Mouse (Mus musculus) hindbrain, embryonic 10.5 days (tissue): Measurements from ENCODE around the gene Eif4e3. TPM values are rescaled to one million over a fixed set of nuclear protein-coding genes. Genes with fewer than 3 reads are reported as not detected.

Experiments
- DNase-seq: peaks from one replicate; pipeline ENCODE4 v3.0.0-alpha.2; 2017; ENCODE audit warnings: low spot score
- H3K27ac ChIP-seq: fragments of 300-500 bp; sonication (generic); 2 replicates; pipeline ENCODE4 v1.5.1; 2016; ENCODE audit warnings: mild to moderate bottlenecking, moderate library complexity
- H3K27me3 ChIP-seq: fragments of 300-500 bp; sonication (generic); 2 replicates; pipeline ENCODE4 v1.6.1; 2016; ENCODE audit warnings: mild to moderate bottlenecking; ENCODE audit not compliant: poor library complexity, insufficient read depth, severe bottlenecking
- H3K36me3 ChIP-seq: fragments of 300-500 bp; sonication (generic); 2 replicates; pipeline ENCODE4 v1.6.1; 2016; ENCODE audit warnings: mild to moderate bottlenecking, moderate library complexity
- H3K4me1 ChIP-seq: fragments of 300-500 bp; sonication (generic); replicated peaks from 2 replicates; pipeline ENCODE4 v1.6.1; 2016; ENCODE audit warnings: mild to moderate bottlenecking
- H3K4me3 ChIP-seq: fragments of 300-500 bp; sonication (generic); 2 replicates; pipeline ENCODE4 v1.5.1; 2016; ENCODE audit warnings: mild to moderate bottlenecking, moderate library complexity
- H3K9me3 ChIP-seq: fragments of 300-500 bp; sonication (generic); 2 replicates; pipeline ENCODE4 v1.6.1; 2016; ENCODE audit warnings: mild to moderate bottlenecking, moderate library complexity
- WGBS: fragments of 180-500 bp; shearing (Covaris S2); methylation state at CpG from one replicate; pipeline ENCODE4 v1.1.7; 2016; 5-methylcytosine and 5-hydroxymethylcytosine counted together
- polyA plus RNA-seq: library from polyadenylated mRNA; unstranded; fragments of >200 nt; fragmentation: Nextera tagmentation; extraction: Ambion mirVana; gene quantifications from 2 replicates; pipeline ENCODE4 v1.2.1, GENCODE M21; 2016

Gene Eif4e3
- polyA plus RNA-seq, 1 experiment from 2014 or later: 12.0 TPM

GRCm38 (mm10) chr6:99655488-99655887, 11.1 kb downstream of the Eif4e3 start:
- Histone ChIP-seq H3K4me1 (peaks cover 24% of the 10 kb centered on the region), H3K36me3 (no peaks in the 10 kb centered on the region), H3K27me3 (no peaks in the 10 kb centered on the region; the same call in 1 of the 2 replicates), H3K9me3 (no peaks in the 10 kb centered on the region), H3K27ac (no peak overlapping the region), H3K4me3 (no peak overlapping the region)
- WGBS: 66% methylated on average over 7 of the region's 7 CpGs
- no peak for DNase-seq

GRCm38 (mm10) chr6:99654343-99654742, 12.2 kb downstream of the Eif4e3 start:
- H3K27me3 ChIP-seq: no peaks in the 10 kb centered on the region; the same call in 1 of the 2 replicates
- H3K9me3 ChIP-seq: no peaks in the 10 kb centered on the region
- WGBS: 61% methylated on average over 5 of the region's 5 CpGs
- H3K27ac ChIP-seq: no peak overlapping the region
- no peak for DNase-seq
- H3K36me3 ChIP-seq: no peaks in the 10 kb centered on the region
- peaks cover 24% of the 10 kb centered on the region for H3K4me1 ChIP-seq
- no peak overlapping the region for H3K4me3 ChIP-seq

- Histone ChIP-seq H3K36me3 (no peaks in the 10 kb centered on the region), H3K4me1 (peaks cover 24% of the 10 kb centered on the region), H3K9me3 (no peaks in the 10 kb centered on the region), H3K27ac (no peak overlapping the region), H3K4me3 (no peak overlapping the region), H3K27me3 (no peaks in the 10 kb centered on the region; the same call in 1 of the 2 replicates)
- no peak for DNase-seq
- 83% methylated on average over 2 of the region's 2 CpGs for WGBS
These were observed 14.2 kb downstream of the Eif4e3 start for GRCm38 (mm10) chr6:99652341-99652740.

GRCm38 (mm10) chr6:99649307-99649706, 17.3 kb downstream of the Eif4e3 start:
- H3K27me3 ChIP-seq: no peaks in the 10 kb centered on the region; the same call in 1 of the 2 replicates
- no peaks in the 10 kb centered on the region; the same call in 1 of the 2 replicates for H3K9me3 ChIP-seq
- H3K4me3 ChIP-seq: no peak overlapping the region
- H3K4me1 ChIP-seq: peaks cover 13% of the 10 kb centered on the region
- no peak for DNase-seq
- no peak overlapping the region for H3K27ac ChIP-seq
- peaks cover 13% of the 10 kb centered on the region for H3K36me3 ChIP-seq
- 63% methylated on average over 2 of the region's 2 CpGs for WGBS

- Histone ChIP-seq H3K9me3 (no peaks in the 10 kb centered on the region; the same call in 1 of the 2 replicates), H3K27ac (no peak overlapping the region), H3K4me3 (no peak overlapping the region), H3K4me1 (peaks cover 5% of the 10 kb centered on the region; the same call in 1 of the 2 replicates), H3K36me3 (peaks cover 13% of the 10 kb centered on the region), H3K27me3 (no peaks in the 10 kb centered on the region; the same call in 1 of the 2 replicates)
- WGBS: 70% methylated on average over 10 of the region's 10 CpGs
- DNase-seq: no peak
These were observed 20.2 kb downstream of the Eif4e3 start for GRCm38 (mm10) chr6:99646344-99646743.

GRCm38 (mm10) chr6:99644876-99645275, 21.7 kb downstream of the Eif4e3 start:
- H3K27ac ChIP-seq: no peak overlapping the region
- no peak overlapping the region for H3K4me3 ChIP-seq
- H3K9me3 ChIP-seq: no peaks in the 10 kb centered on the region; the same call in 1 of the 2 replicates
- H3K4me1 ChIP-seq: peaks cover 5% of the 10 kb centered on the region; the same call in 1 of the 2 replicates
- H3K36me3 ChIP-seq: peaks cover 17% of the 10 kb centered on the region
- no peaks in the 10 kb centered on the region for H3K27me3 ChIP-seq
- WGBS: 91% methylated on average over 5 of the region's 5 CpGs
- no peak for DNase-seq

GRCm38 (mm10) chr6:99644386-99644785, 22.2 kb downstream of the Eif4e3 start:
- WGBS: 85% methylated on average over 5 of the region's 5 CpGs
- Histone ChIP-seq H3K27ac (no peak overlapping the region), H3K36me3 (peaks cover 21% of the 10 kb centered on the region), H3K4me1 (peaks cover 5% of the 10 kb centered on the region; the same call in 1 of the 2 replicates), H3K4me3 (no peak overlapping the region), H3K27me3 (no peaks in the 10 kb centered on the region), H3K9me3 (no peaks in the 10 kb centered on the region; the same call in 1 of the 2 replicates)
- DNase-seq: no peak

- 74% methylated on average over 10 of the region's 10 CpGs for WGBS
- DNase-seq: no peak
- Histone ChIP-seq H3K9me3 (no peaks in the 10 kb centered on the region; the same call in 1 of the 2 replicates), H3K36me3 (peaks cover 28% of the 10 kb centered on the region), H3K4me1 (peaks cover 5% of the 10 kb centered on the region; the same call in 1 of the 2 replicates), H3K27ac (no peak overlapping the region), H3K27me3 (no peaks in the 10 kb centered on the region), H3K4me3 (no peak overlapping the region)
These were observed 23.0 kb downstream of the Eif4e3 start for GRCm38 (mm10) chr6:99643439-99644199.

GRCm38 (mm10) chr6:99637456-99637855, 29.1 kb downstream of the Eif4e3 start:
- no peaks in the 10 kb centered on the region for H3K9me3 ChIP-seq
- H3K4me3 ChIP-seq: no peak overlapping the region
- WGBS: 81% methylated on average over 4 of the region's 4 CpGs
- no peaks in the 10 kb centered on the region for H3K27me3 ChIP-seq
- H3K4me1 ChIP-seq: peaks cover 36% of the 10 kb centered on the region
- no peak overlapping the region for H3K27ac ChIP-seq
- H3K36me3 ChIP-seq: peaks cover 18% of the 10 kb centered on the region; the same call in 1 of the 2 replicates
- DNase-seq: no peak

- H3K36me3 ChIP-seq: peaks cover 18% of the 10 kb centered on the region; the same call in 1 of the 2 replicates
These were observed 29.8 kb downstream of the Eif4e3 start for GRCm38 (mm10) chr6:99636801-99637200.

GRCm38 (mm10) chr6:99636121-99636520, 30.4 kb downstream of the Eif4e3 start:
- H3K4me3 ChIP-seq: no peak overlapping the region
- H3K27ac ChIP-seq: no peak overlapping the region
- WGBS: 74% methylated on average over 9 of the region's 9 CpGs
- peaks cover 22% of the 10 kb centered on the region for H3K36me3 ChIP-seq
- H3K4me1 ChIP-seq: peaks cover 47% of the 10 kb centered on the region
- DNase-seq: no peak
- H3K9me3 ChIP-seq: no peaks in the 10 kb centered on the region
- H3K27me3 ChIP-seq: no peaks in the 10 kb centered on the region

More at GRCm38 (mm10) chr6:99636801-99637200, 29.8 kb downstream of the Eif4e3 start:
- no peaks in the 10 kb centered on the region for H3K27me3 ChIP-seq
- H3K4me3 ChIP-seq: no peak overlapping the region
- WGBS: 80% methylated on average over 8 of the region's 8 CpGs
- no peak overlapping the region for H3K27ac ChIP-seq
- no peaks in the 10 kb centered on the region for H3K9me3 ChIP-seq
- DNase-seq: no peak
- H3K4me1 ChIP-seq: peaks cover 43% of the 10 kb centered on the region

GRCm38 (mm10) chr6:99632121-99632980, 34.2 kb downstream of the Eif4e3 start:
- Histone ChIP-seq H3K36me3 (peaks cover 25% of the 10 kb centered on the region), H3K4me1 (peaks cover 47% of the 10 kb centered on the region), H3K27ac (peak overlapping the region; percentile 6; the same call in 1 of the 2 replicates), H3K27me3 (no peaks in the 10 kb centered on the region), H3K4me3 (no peak overlapping the region), H3K9me3 (no peaks in the 10 kb centered on the region)
- DNase-seq: no peak
- WGBS: 90% methylated on average over 32 of the region's 32 CpGs
